Mouse (Mus musculus): ENCODE data around the gene Ago1. TPM values are rescaled to one million over a fixed set of nuclear protein-coding genes. Genes with fewer than 3 reads are reported as not detected.

The Ago1 gene
- polyA plus RNA-seq, 1 experiment from 2014 or later: 7.0 TPM

GRCm38 (mm10) chr4:126495453-126495852, 27.1 kb upstream of the Ago1 start:
- Histone ChIP-seq H3K4me2 (replicated peaks) (no peak overlapping the region), H3K27me3 (no peaks in the 10 kb centered on the region), H3K36me3 (no peaks in the 10 kb centered on the region), H3K9ac (no peak overlapping the region), H3K9me3 (no peaks in the 10 kb centered on the region), H3K4me3 (no peak overlapping the region), H3K4me1 (no peaks in the 10 kb centered on the region), H3K27ac (no peak overlapping the region)
- ATAC-seq (ENCODE audit: insufficient number of reproducible peaks, insufficient read depth, low FRiP score, low TSS enrichment): no peak
- WGBS: 65% methylated on average over 5 of the region's 5 CpGs

- no peak for ATAC-seq (ENCODE audit: insufficient number of reproducible peaks, insufficient read depth, low FRiP score, low TSS enrichment)
- H3K9ac ChIP-seq: no peak overlapping the region
- H3K27me3 ChIP-seq: no peaks in the 10 kb centered on the region
- H3K4me2 ChIP-seq (replicated peaks): no peak overlapping the region
- 86% methylated on average over 4 of the region's 4 CpGs for WGBS
- H3K4me3 ChIP-seq: no peak overlapping the region
- no peaks in the 10 kb centered on the region for H3K4me1 ChIP-seq
- H3K36me3 ChIP-seq: no peaks in the 10 kb centered on the region
- no peak overlapping the region for H3K27ac ChIP-seq
- no peaks in the 10 kb centered on the region for H3K9me3 ChIP-seq
Measured at GRCm38 (mm10) chr4:126493416-126493815, 25.0 kb upstream of the Ago1 start.

- no peaks in the 10 kb centered on the region for H3K4me1 ChIP-seq
- 60% methylated on average over 5 of the region's 5 CpGs for WGBS
- no peak for ATAC-seq (ENCODE audit: insufficient number of reproducible peaks, insufficient read depth, low FRiP score, low TSS enrichment)
- H3K9ac ChIP-seq: no peak overlapping the region
- H3K36me3 ChIP-seq: no peaks in the 10 kb centered on the region
- H3K27me3 ChIP-seq: no peaks in the 10 kb centered on the region
- H3K4me3 ChIP-seq: no peak overlapping the region
- H3K4me2 ChIP-seq (replicated peaks): no peak overlapping the region
- H3K27ac ChIP-seq: no peak overlapping the region
- H3K9me3 ChIP-seq: no peaks in the 10 kb centered on the region
Measured at GRCm38 (mm10) chr4:126491977-126492376, 23.6 kb upstream of the Ago1 start.

- Histone ChIP-seq H3K4me1 (no peaks in the 10 kb centered on the region), H3K9me3 (no peaks in the 10 kb centered on the region), H3K36me3 (no peaks in the 10 kb centered on the region), H3K4me3 (no peak overlapping the region), H3K27ac (no peak overlapping the region), H3K9ac (no peak overlapping the region), H3K27me3 (no peaks in the 10 kb centered on the region), H3K4me2 (replicated peaks) (no peak overlapping the region)
- no peak for ATAC-seq (ENCODE audit: insufficient number of reproducible peaks, insufficient read depth, low FRiP score, low TSS enrichment)
- whole genome bisulfite sequencing: 69% methylated on average over 12 of the region's 12 CpGs
Measured at GRCm38 (mm10) chr4:126490726-126491125, 22.3 kb upstream of the Ago1 start.

GRCm38 (mm10) chr4:126489811-126490210, 21.4 kb upstream of the Ago1 start:
- Histone ChIP-seq H3K9me3 (no peaks in the 10 kb centered on the region), H3K4me1 (no peaks in the 10 kb centered on the region), H3K4me3 (no peak overlapping the region), H3K4me2 (replicated peaks) (no peak overlapping the region), H3K36me3 (no peaks in the 10 kb centered on the region), H3K27ac (no peak overlapping the region), H3K9ac (no peak overlapping the region), H3K27me3 (no peaks in the 10 kb centered on the region)
- 86% methylated on average over 5 of the region's 5 CpGs for WGBS
- ATAC-seq (ENCODE audit: insufficient number of reproducible peaks, insufficient read depth, low FRiP score, low TSS enrichment): no peak

- Histone ChIP-seq H3K9ac (no peak overlapping the region), H3K27ac (no peak overlapping the region), H3K36me3 (no peaks in the 10 kb centered on the region), H3K4me3 (no peak overlapping the region), H3K27me3 (no peaks in the 10 kb centered on the region), H3K9me3 (no peaks in the 10 kb centered on the region), H3K4me2 (replicated peaks) (no peak overlapping the region), H3K4me1 (no peaks in the 10 kb centered on the region)
- ATAC-seq (ENCODE audit: insufficient number of reproducible peaks, insufficient read depth, low FRiP score, low TSS enrichment): no peak
- 76% methylated on average over 1 of the region's 1 CpGs for WGBS
Measured at GRCm38 (mm10) chr4:126486217-126486616, 17.8 kb upstream of the Ago1 start.

- Histone ChIP-seq H3K9me3 (no peaks in the 10 kb centered on the region), H3K4me2 (replicated peaks) (no peak overlapping the region), H3K27ac (no peak overlapping the region), H3K27me3 (no peaks in the 10 kb centered on the region), H3K4me1 (no peaks in the 10 kb centered on the region), H3K9ac (no peak overlapping the region), H3K4me3 (no peak overlapping the region), H3K36me3 (no peaks in the 10 kb centered on the region)
- WGBS: 80% methylated on average over 2 of the region's 2 CpGs
- ATAC-seq (ENCODE audit: insufficient number of reproducible peaks, insufficient read depth, low FRiP score, low TSS enrichment): no peak
Measured at GRCm38 (mm10) chr4:126485065-126485464, 16.7 kb upstream of the Ago1 start.

GRCm38 (mm10) chr4:126483874-126484273, 15.5 kb upstream of the Ago1 start:
- Histone ChIP-seq H3K9me3 (no peaks in the 10 kb centered on the region), H3K36me3 (no peaks in the 10 kb centered on the region), H3K4me2 (replicated peaks) (no peak overlapping the region), H3K4me3 (no peak overlapping the region), H3K27me3 (no peaks in the 10 kb centered on the region), H3K9ac (no peak overlapping the region), H3K4me1 (no peaks in the 10 kb centered on the region), H3K27ac (no peak overlapping the region)
- ATAC-seq (ENCODE audit: insufficient number of reproducible peaks, insufficient read depth, low FRiP score, low TSS enrichment): no peak
- 82% methylated on average over 3 of the region's 3 CpGs for WGBS

- no peaks in the 10 kb centered on the region for H3K4me1 ChIP-seq
- H3K27me3 ChIP-seq: no peaks in the 10 kb centered on the region
- H3K4me3 ChIP-seq: no peak overlapping the region
- ATAC-seq (ENCODE audit: insufficient number of reproducible peaks, insufficient read depth, low FRiP score, low TSS enrichment): no peak
- no peak overlapping the region for H3K9ac ChIP-seq
- no peaks in the 10 kb centered on the region for H3K36me3 ChIP-seq
- 81% methylated on average over 12 of the region's 12 CpGs for WGBS
- no peak overlapping the region for H3K4me2 ChIP-seq (replicated peaks)
- no peaks in the 10 kb centered on the region for H3K9me3 ChIP-seq
- H3K27ac ChIP-seq: no peak overlapping the region
Measured at GRCm38 (mm10) chr4:126482951-126483350, 14.6 kb upstream of the Ago1 start.

GRCm38 (mm10) chr4:126481461-126481860, 13.1 kb upstream of the Ago1 start:
- no peaks in the 10 kb centered on the region for H3K4me1 ChIP-seq
- no peak overlapping the region for H3K4me3 ChIP-seq
- ATAC-seq (ENCODE audit: insufficient number of reproducible peaks, insufficient read depth, low FRiP score, low TSS enrichment): no peak
- H3K9me3 ChIP-seq: no peaks in the 10 kb centered on the region
- WGBS: 89% methylated on average over 5 of the region's 5 CpGs
- no peaks in the 10 kb centered on the region for H3K27me3 ChIP-seq
- no peak overlapping the region for H3K9ac ChIP-seq
- no peak overlapping the region for H3K27ac ChIP-seq
- H3K4me2 ChIP-seq (replicated peaks): no peak overlapping the region
- no peaks in the 10 kb centered on the region for H3K36me3 ChIP-seq

- 76% methylated on average over 3 of the region's 3 CpGs for WGBS
Measured at GRCm38 (mm10) chr4:126480288-126480687, 11.9 kb upstream of the Ago1 start.

GRCm38 (mm10) chr4:126473031-126473430, 4.6 kb upstream of the Ago1 start:
- no peaks in the 10 kb centered on the region for H3K36me3 ChIP-seq
- H3K4me1 ChIP-seq: 0 out of 2 replicates have a peak, but pooled peaks cover 3% of the 10 kb centered on the region
- H3K9me3 ChIP-seq: no peaks in the 10 kb centered on the region
- ATAC-seq (ENCODE audit: insufficient number of reproducible peaks, insufficient read depth, low FRiP score, low TSS enrichment): no peak
- no peak overlapping the region for H3K4me2 ChIP-seq (replicated peaks)
- 50% methylated on average over 5 of the region's 5 CpGs for WGBS
- no peak overlapping the region for H3K9ac ChIP-seq
- H3K27ac ChIP-seq: no peak overlapping the region
- no peak overlapping the region for H3K4me3 ChIP-seq
- no peaks in the 10 kb centered on the region for H3K27me3 ChIP-seq

More at GRCm38 (mm10) chr4:126480288-126480687, 11.9 kb upstream of the Ago1 start:
- Histone ChIP-seq H3K4me3 (no peak overlapping the region), H3K27me3 (no peaks in the 10 kb centered on the region), H3K4me1 (no peaks in the 10 kb centered on the region), H3K9ac (no peak overlapping the region), H3K36me3 (no peaks in the 10 kb centered on the region), H3K27ac (no peak overlapping the region), H3K9me3 (no peaks in the 10 kb centered on the region), H3K4me2 (replicated peaks) (no peak overlapping the region)
- no peak for ATAC-seq (ENCODE audit: insufficient number of reproducible peaks, insufficient read depth, low FRiP score, low TSS enrichment)

GRCm38 (mm10) chr4:126469334-126469733, 951 bp upstream of the Ago1 start:
- Histone ChIP-seq H3K4me1 (peaks cover 39% of the 10 kb centered on the region), H3K27ac (no peak overlapping the region), H3K9ac (no peak overlapping the region), H3K4me2 (replicated peaks) (no peak overlapping the region), H3K36me3 (no peaks in the 10 kb centered on the region), H3K9me3 (no peaks in the 10 kb centered on the region), H3K4me3 (no peak overlapping the region), H3K27me3 (no peaks in the 10 kb centered on the region)
- ATAC-seq (ENCODE audit: insufficient number of reproducible peaks, insufficient read depth, low FRiP score, low TSS enrichment): no peak
- WGBS: 45% methylated on average over 1 of the region's 1 CpGs
